Mouse (Mus musculus) gastrocnemius, postnatal 14 days (tissue): ENCODE measurements around the gene Tbc1d7. TPM values are rescaled to one million over a fixed set of nuclear protein-coding genes. Genes with fewer than 3 reads are reported as not detected.

Source experiments
- DNase-seq: peaks from one replicate; pipeline ENCODE4 v3.0.0; 2021; ENCODE audit warnings: mixed read lengths
- intact Hi-C: fragments of 180-260 bp; cut with DNase I; formaldehyde crosslinking; loops from one replicate; pipeline ENCODE4 v1.15.1; 2025; ENCODE audit warnings: low total_unique reads
- total RNA-seq, 2 experiments: library from RNA; stranded (reverse); gene quantifications; 2 replicates each; pipeline ENCODE4 v1.2.3; 2021

Tbc1d7 gene
- total RNA-seq, 2 experiments from 2014 or later = 22.6 to 26.3 TPM

- intact Hi-C loops = no loop called here
- DNase-seq = no peak
These were observed 19.2 kb downstream of the Tbc1d7 start for GRCm38 (mm10) chr13:43152005-43152520.

GRCm38 (mm10) chr13:43149661-43150060 lies 21.6 kb downstream of the Tbc1d7 start:
- no peak for DNase-seq
- intact Hi-C loops = no loop called here

- intact Hi-C loops = no loop called here
- DNase-seq = no peak
These were observed 22.6 kb downstream of the Tbc1d7 start for GRCm38 (mm10) chr13:43148692-43149091.

- intact Hi-C loops = no loop called here
- DNase-seq = no peak
These were observed 24.6 kb downstream of the Tbc1d7 start for GRCm38 (mm10) chr13:43146515-43147258.

GRCm38 (mm10) chr13:43144720-43145418 lies 26.4 kb downstream of the Tbc1d7 start:
- no peak for DNase-seq
- intact Hi-C loops = no loop called here

GRCm38 (mm10) chr13:43134468-43134867 lies 36.8 kb downstream of the Tbc1d7 start:
- DNase-seq = no peak
- intact Hi-C loops = no loop called here

GRCm38 (mm10) chr13:43133400-43133799 lies 37.9 kb downstream of the Tbc1d7 start:
- DNase-seq = no peak
- intact Hi-C loops = no loop called here

GRCm38 (mm10) chr13:43132859-43133258 lies 38.4 kb downstream of the Tbc1d7 start:
- no peak for DNase-seq
- intact Hi-C loops = no loop called here

- DNase-seq = peak; percentile 30
- intact Hi-C loops = no loop called here
These were observed 39.5 kb downstream of the Tbc1d7 start for GRCm38 (mm10) chr13:43131741-43132191.

- no peak for DNase-seq
- intact Hi-C loops = no loop called here
These were observed 41.1 kb downstream of the Tbc1d7 start for GRCm38 (mm10) chr13:43130161-43130560.

GRCm38 (mm10) chr13:43124683-43125074 lies 46.6 kb downstream of the Tbc1d7 start:
- intact Hi-C loops = no loop called here
- DNase-seq = no peak

GRCm38 (mm10) chr13:43123895-43124682 lies 47.2 kb downstream of the Tbc1d7 start:
- DNase-seq = no peak
- intact Hi-C loops = no loop called here

GRCm38 (mm10) chr13:43122306-43123070 lies 48.8 kb downstream of the Tbc1d7 start:
- intact Hi-C loops = no loop called here

GRCm38 (mm10) chr13:43113141-43113540 lies 58.2 kb downstream of the Tbc1d7 start:
- no peak for DNase-seq
- intact Hi-C loops = no loop called here

More at GRCm38 (mm10) chr13:43122306-43123070, 48.8 kb downstream of the Tbc1d7 start:
- peak; percentile 32 for DNase-seq

GRCm38 (mm10) chr13:43112707-43113106 lies 58.6 kb downstream of the Tbc1d7 start:
- intact Hi-C loops = no loop called here

GRCm38 (mm10) chr13:43112280-43112679 lies 59.0 kb downstream of the Tbc1d7 start:
- intact Hi-C loops = no loop called here
- no peak for DNase-seq

More at GRCm38 (mm10) chr13:43112707-43113106, 58.6 kb downstream of the Tbc1d7 start:
- DNase-seq = no peak

GRCm38 (mm10) chr13:43104496-43104895 lies 66.8 kb downstream of the Tbc1d7 start:
- no peak for DNase-seq
- intact Hi-C loops = no loop called here

GRCm38 (mm10) chr13:43102943-43103342 lies 68.4 kb downstream of the Tbc1d7 start:
- DNase-seq = no peak

More at GRCm38 (mm10) chr13:43102943-43103342, 68.4 kb downstream of the Tbc1d7 start:
- intact Hi-C loops = no loop called here
